Mouse (Mus musculus) MEL (cell line): ENCODE measurements around the gene Ncan.

Experiments
- EP300 ChIP-seq, 2 experiments: IDR thresholded peaks; 2 replicates each; pipeline ENCODE4 v1.6.1; 2011; ENCODE audit warnings: improper control_type of control experiment in 2 of 2, low read length in 2 of 2, low read depth in 1 of 2, mild to moderate bottlenecking in 1 of 2
- POLR2A ChIP-seq, 2 experiments: IDR thresholded peaks; 2 replicates each; pipeline ENCODE4 v1.6.1; 2011 to 2012; ENCODE audit warnings: low read length in 2 of 2, mild to moderate bottlenecking in 2 of 2, control low read depth in 1 of 2, improper control_type of control experiment in 1 of 2, low read depth in 1 of 2, moderate library complexity in 1 of 2; ENCODE audit not compliant: control insufficient read depth in 1 of 2, insufficient read depth in 1 of 2, poor library complexity in 1 of 2
- USF1 ChIP-seq: IDR thresholded peaks from 2 replicates; pipeline ENCODE4 v1.6.1; 2014; ENCODE audit warnings: low read depth, mild to moderate bottlenecking, inconsistent platforms, low read length, improper control_type of control experiment, moderate library complexity

DNA sequence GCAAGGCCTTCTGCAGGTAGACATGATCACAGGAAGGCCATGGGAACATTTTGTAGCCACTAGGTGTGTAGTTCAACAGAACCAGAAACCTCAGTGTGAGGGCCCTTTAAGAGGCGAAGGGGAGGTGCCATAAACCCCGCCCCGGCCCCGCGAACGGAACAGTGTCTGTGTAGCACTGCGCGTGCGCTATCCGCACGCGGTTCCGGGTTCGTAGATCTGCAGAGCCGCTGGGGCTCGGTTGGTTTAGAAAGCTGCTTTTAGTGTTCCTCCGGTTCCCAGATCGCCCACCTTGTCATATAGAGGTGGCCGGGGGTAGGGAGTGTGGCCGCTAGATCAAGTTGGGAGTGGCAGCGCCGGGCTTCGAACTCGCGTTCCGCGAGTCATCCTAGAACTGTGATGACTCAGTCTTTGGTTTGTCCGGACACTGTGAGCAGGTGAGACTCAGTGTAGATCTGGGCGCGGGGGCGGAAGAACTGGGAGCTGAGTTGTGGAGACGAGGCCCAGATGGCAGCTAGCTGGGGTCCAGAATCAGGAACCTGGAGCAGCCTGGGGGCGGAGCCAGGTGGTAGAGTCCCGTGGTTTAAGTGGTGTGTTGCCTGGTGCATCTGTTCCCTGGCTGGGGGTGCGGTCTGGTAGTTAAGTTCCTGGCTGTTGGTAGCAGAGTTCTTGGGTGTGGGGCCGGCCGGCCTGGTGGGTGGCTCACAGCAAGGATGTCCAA lies 10.7 kb upstream of the Ncan start, which contains the start of gene Nr2c2ap:
- 0 out of 2 replicates have a peak, but pooled peaks have one; percentile 5 for TF ChIP-seq USF1
- peak; percentile 79 to 96 for TF ChIP-seq POLR2A (IDR thresholded peaks at IDR 0.05; ENCODE audit: control insufficient read depth in 1 of 2, insufficient read depth in 1 of 2, low read depth in 1 of 2, low read length in 2 of 2, poor library complexity in 1 of 2)
- TF ChIP-seq EP300 (IDR thresholded peaks at IDR 0.05; ENCODE audit: low read depth in 1 of 2, low read length in 2 of 2): no peak
